Mouse (Mus musculus) embryonic facial prominence, embryonic 11.5 days (tissue): Measurements from ENCODE around the gene Stat5b. TPM values are rescaled to one million over a fixed set of nuclear protein-coding genes. Genes with fewer than 3 reads are reported as not detected.

Experiments used
- ATAC-seq: fragments of 200-750 bp; cut with Nextera tagmentation; replicated peaks from 2 replicates; pipeline ENCODE4 v1.8.0; 2017; ENCODE audit warnings: low read depth; ENCODE audit not compliant: insufficient number of reproducible peaks, low FRiP score, low TSS enrichment
- DNase-seq: peaks from one replicate; pipeline ENCODE4 v3.0.0-alpha.2; 2015; ENCODE audit warnings: low spot score
- H3K27ac ChIP-seq: fragments of 300-500 bp; sonication (generic); replicated peaks from 2 replicates; pipeline ENCODE4 v1.5.1; 2014; ENCODE audit warnings: mild to moderate bottlenecking, low read depth, low read length, control low read depth
- H3K27me3 ChIP-seq: fragments of 300-500 bp; sonication (generic); 2 replicates; pipeline ENCODE4 v1.6.1; 2014; ENCODE audit warnings: mild to moderate bottlenecking, low read length, moderate library complexity, mixed read lengths; ENCODE audit not compliant: control insufficient read depth, insufficient read depth
- H3K36me3 ChIP-seq: fragments of 300-500 bp; sonication (generic); replicated peaks from 2 replicates; pipeline ENCODE4 v1.6.1; 2014; ENCODE audit warnings: low read depth, mild to moderate bottlenecking, low read length, moderate library complexity, mixed read lengths; ENCODE audit not compliant: control insufficient read depth, insufficient read depth
- H3K4me1 ChIP-seq: fragments of 300-500 bp; sonication (generic); 2 replicates; pipeline ENCODE4 v1.6.1; 2014; ENCODE audit warnings: low read length, mixed read lengths; ENCODE audit not compliant: control insufficient read depth, insufficient read depth
- H3K4me2 ChIP-seq: fragments of 300-500 bp; sonication (generic); 2 replicates; pipeline ENCODE4 v1.6.1; 2014; ENCODE audit warnings: low read depth, mild to moderate bottlenecking, control low read depth, low read length, moderate library complexity
- H3K4me3 ChIP-seq: fragments of 300-500 bp; sonication (generic); 2 replicates; pipeline ENCODE4 v1.5.1; 2014; ENCODE audit warnings: low read depth, low read length, control low read depth
- H3K9ac ChIP-seq: fragments of 300-500 bp; sonication (generic); replicated peaks from 2 replicates; pipeline ENCODE4 v1.6.1; 2014; ENCODE audit warnings: mild to moderate bottlenecking, control low read depth, low read length
- H3K9me3 ChIP-seq: fragments of 300-500 bp; sonication (generic); replicated peaks from 2 replicates; pipeline ENCODE4 v1.6.1; 2016; ENCODE audit warnings: mild to moderate bottlenecking, low read length, inconsistent platforms, mixed read lengths; ENCODE audit not compliant: control insufficient read depth
- WGBS: fragments of 180-500 bp; shearing (Covaris S2); extraction: QIAGEN DNeasy Blood & Tissue Kit; methylation state at CpG from one replicate; pipeline ENCODE4 v1.1.7; 2014; 5-methylcytosine and 5-hydroxymethylcytosine counted together
- polyA plus RNA-seq: library from polyadenylated mRNA; unstranded; fragments of >200 nt; fragmentation: Nextera tagmentation; extraction: Ambion mirVana; gene quantifications from 2 replicates; pipeline ENCODE4 v1.2.1, GENCODE M21; 2014

Stat5b gene
- polyA plus RNA-seq, 1 experiment from 2014 or later, result 17.9 TPM

- Histone ChIP-seq H3K9ac (no peak overlapping the region), H3K36me3 (no peaks in the 10 kb centered on the region), H3K4me1 (no peaks in the 10 kb centered on the region), H3K9me3 (no peaks in the 10 kb centered on the region), H3K27me3 (no peaks in the 10 kb centered on the region), H3K27ac (no peak overlapping the region), H3K4me3 (no peak overlapping the region), H3K4me2 (no peak overlapping the region)
- ATAC-seq, result no peak
- DNase-seq, result no peak
- 79% methylated on average over 3 of the region's 3 CpGs for WGBS
These were observed 72.5 kb downstream of the Stat5b start for GRCm38 (mm10) chr11:100778069-100778468.

- no peak overlapping the region for H3K4me2 ChIP-seq
- no peaks in the 10 kb centered on the region for H3K4me1 ChIP-seq
- WGBS, result 79% methylated on average over 10 of the region's 10 CpGs
- H3K27ac ChIP-seq, result no peak overlapping the region
- ATAC-seq (no peak), DNase-seq (no peak)
- H3K36me3 ChIP-seq, result no peaks in the 10 kb centered on the region
- H3K27me3 ChIP-seq, result no peaks in the 10 kb centered on the region
- H3K9me3 ChIP-seq, result no peaks in the 10 kb centered on the region
- H3K4me3 ChIP-seq, result no peak overlapping the region
- no peak overlapping the region for H3K9ac ChIP-seq
These were observed 74.6 kb downstream of the Stat5b start for GRCm38 (mm10) chr11:100775921-100776320.

- no peak overlapping the region for H3K27ac ChIP-seq
- DNase-seq (no peak), ATAC-seq (no peak)
- H3K27me3 ChIP-seq, result no peaks in the 10 kb centered on the region
- H3K9me3 ChIP-seq, result no peaks in the 10 kb centered on the region
- H3K4me3 ChIP-seq, result no peak overlapping the region
- WGBS, result 85% methylated on average over 4 of the region's 4 CpGs
- no peaks in the 10 kb centered on the region for H3K36me3 ChIP-seq
- no peaks in the 10 kb centered on the region for H3K4me1 ChIP-seq
- no peak overlapping the region for H3K4me2 ChIP-seq
- no peak overlapping the region for H3K9ac ChIP-seq
These were observed 76.3 kb downstream of the Stat5b start for GRCm38 (mm10) chr11:100774261-100774660.

GRCm38 (mm10) chr11:100770646-100771408, 79.7 kb downstream of the Stat5b start, which contains the start of gene Ghdc:
TSS of gene Ghdc (minus strand) at chr11:100770957.
- Histone ChIP-seq H3K4me2 (peak within 1 kb of the TSS; percentile 38), H3K9ac (peak within 1 kb of the TSS; percentile 26), H3K27me3 (no peaks in the 10 kb centered on the region), H3K9me3 (no peaks in the 10 kb centered on the region), H3K27ac (no peak within 1 kb of the TSS), H3K36me3 (no peaks in the 10 kb centered on the region), H3K4me3 (peak within 1 kb of the TSS; percentile 38), H3K4me1 (no peaks in the 10 kb centered on the region)
- DNase-seq (peak; percentile 81), ATAC-seq (0 out of 2 replicates have a peak, but pooled peaks have one; percentile 29)
- WGBS, result 20% methylated on average over 17 of the region's 17 CpGs

DNA sequence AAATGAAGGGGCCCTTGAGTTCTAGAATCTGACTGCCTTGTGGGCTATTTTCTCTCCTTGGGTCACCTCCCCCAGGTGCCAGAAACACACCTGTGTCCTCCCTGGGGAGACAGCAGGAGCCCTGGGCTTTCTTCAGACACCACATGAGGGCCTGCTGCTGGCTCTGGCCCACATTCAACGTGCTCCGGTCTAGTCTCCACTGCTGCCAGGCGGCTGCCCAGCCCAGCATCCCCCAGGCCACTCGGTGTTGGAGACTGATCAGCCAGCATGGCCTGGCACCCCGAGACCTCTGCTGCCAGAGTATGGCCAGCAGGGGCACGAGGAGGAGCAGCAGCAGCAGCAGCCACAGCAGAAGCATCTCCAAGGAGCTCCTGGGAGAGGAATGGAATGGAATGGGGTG, 80.5 kb downstream of the Stat5b start:
- Histone ChIP-seq H3K36me3 (no peaks in the 10 kb centered on the region), H3K4me1 (no peaks in the 10 kb centered on the region), H3K9me3 (no peaks in the 10 kb centered on the region), H3K9ac (peak overlapping the region; percentile 25; the same call in 1 of the 2 replicates), H3K27ac (no peak overlapping the region), H3K4me2 (peak overlapping the region; percentile 38; the same call in 1 of the 2 replicates), H3K4me3 (peak overlapping the region; percentile 38; the same call in 1 of the 2 replicates), H3K27me3 (no peaks in the 10 kb centered on the region)
- DNase-seq, result no peak
- ATAC-seq, result no peak
- WGBS, result 52% methylated on average over 6 of the region's 6 CpGs

DNA sequence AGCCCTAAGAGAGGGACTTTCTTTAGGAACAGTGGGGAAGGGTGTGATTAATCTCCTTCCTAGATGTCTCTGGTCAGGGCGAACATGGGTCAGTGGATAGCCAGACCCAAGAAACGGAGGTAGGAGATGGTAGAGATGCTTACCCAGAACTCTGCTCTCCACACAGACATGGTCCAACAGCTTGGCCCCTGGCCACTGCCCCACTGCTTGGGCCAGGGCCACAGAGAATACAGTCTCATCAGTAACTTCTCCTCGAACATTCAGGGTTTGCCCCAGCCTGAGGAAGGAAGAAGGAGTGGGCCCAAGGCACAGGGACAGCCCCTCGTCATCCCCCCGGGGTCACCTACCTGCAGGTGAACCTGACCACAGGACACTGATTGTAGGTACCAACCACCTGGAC, 82.7 kb downstream of the Stat5b start:
- Histone ChIP-seq H3K27me3 (no peaks in the 10 kb centered on the region), H3K36me3 (no peaks in the 10 kb centered on the region), H3K4me3 (no peak overlapping the region), H3K4me2 (no peak overlapping the region), H3K4me1 (no peaks in the 10 kb centered on the region), H3K27ac (no peak overlapping the region), H3K9me3 (no peaks in the 10 kb centered on the region), H3K9ac (no peak overlapping the region)
- DNase-seq (no peak), ATAC-seq (no peak)
- WGBS, result 75% methylated on average over 5 of the region's 5 CpGs

DNA sequence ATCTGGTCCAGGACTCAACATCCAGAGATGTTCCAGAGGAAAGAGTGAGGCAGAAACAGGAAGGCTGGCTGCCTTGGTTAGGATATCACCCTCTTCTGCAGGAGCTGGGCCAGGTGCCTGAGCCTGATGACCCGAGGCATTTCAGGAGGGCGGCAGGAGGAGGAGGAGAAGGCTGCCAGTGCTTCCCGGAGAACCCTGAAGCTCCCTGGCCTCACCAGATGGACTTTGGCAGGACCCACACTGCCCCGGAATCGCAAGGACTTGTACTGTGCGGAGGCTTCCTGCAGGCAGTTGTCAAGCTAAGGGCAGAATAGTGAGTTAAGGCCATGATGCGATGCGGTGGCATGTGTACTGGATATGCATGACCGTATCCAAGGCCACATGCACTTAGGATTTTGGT, 83.8 kb downstream of the Stat5b start:
- H3K4me3 ChIP-seq, result no peak overlapping the region
- 78% methylated on average over 9 of the region's 9 CpGs for WGBS
- H3K9me3 ChIP-seq, result no peaks in the 10 kb centered on the region
- ATAC-seq (no peak), DNase-seq (no peak)
- no peak overlapping the region for H3K27ac ChIP-seq
- H3K4me2 ChIP-seq, result no peak overlapping the region
- no peaks in the 10 kb centered on the region; the same call in 1 of the 2 replicates for H3K4me1 ChIP-seq
- H3K27me3 ChIP-seq, result peaks cover 7% of the 10 kb centered on the region
- H3K36me3 ChIP-seq, result no peaks in the 10 kb centered on the region
- no peak overlapping the region for H3K9ac ChIP-seq

DNA sequence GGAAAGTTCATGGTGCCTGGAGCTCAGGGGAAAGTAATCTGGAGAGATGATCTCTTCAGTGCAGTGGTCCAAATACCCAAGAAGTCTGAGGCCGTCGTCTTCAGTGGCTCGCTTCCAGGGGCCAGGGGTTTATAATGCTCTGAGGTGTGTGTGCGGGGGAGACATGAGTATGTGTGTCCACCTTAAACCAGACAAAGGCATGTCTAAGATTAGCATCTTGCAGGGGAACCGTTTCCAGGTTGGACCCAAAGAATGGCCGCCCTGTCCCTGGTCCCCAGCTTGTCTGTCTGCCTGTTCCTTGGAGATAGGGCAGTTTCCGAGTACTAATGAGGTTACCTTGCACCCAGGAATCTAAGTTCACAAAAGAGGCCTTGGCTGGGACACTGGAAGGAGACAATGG, 87.7 kb downstream of the Stat5b start, which contains the start of gene Hcrt:
Hcrt (minus strand) TSS at position 101 of the 400 bp plus-strand sequence.
- H3K4me1 ChIP-seq, result peaks cover 9% of the 10 kb centered on the region
- no peaks in the 10 kb centered on the region for H3K9me3 ChIP-seq
- no peak for DNase-seq
- WGBS, result 83% methylated on average over 7 of the region's 7 CpGs
- no peak within 1 kb of the TSS for H3K27ac ChIP-seq
- peak within 1 kb of the TSS; percentile 80 for H3K4me2 ChIP-seq
- H3K4me3 ChIP-seq, result peak within 1 kb of the TSS; percentile 33
- H3K27me3 ChIP-seq, result peaks cover 28% of the 10 kb centered on the region
- no peaks in the 10 kb centered on the region for H3K36me3 ChIP-seq
- ATAC-seq, result no peak
- peak within 1 kb of the TSS; percentile 47 for H3K9ac ChIP-seq
